Mouse (Mus musculus): ENCODE measurements around the gene Parp14. TPM values are rescaled to one million over a fixed set of nuclear protein-coding genes. Genes with fewer than 3 reads are reported as not detected.

Parp14 gene
- polyA plus RNA-seq, 2 experiments = 0.88 to 1.1 TPM

GRCm38 (mm10) chr16:35784134-35784725 lies 87.1 kb downstream of the Parp14 start:
- TF ChIP-seq CTCF (IDR thresholded peaks at IDR 0.05; ENCODE audit: low read depth) (no peak), EP300 (IDR thresholded peaks at IDR 0.05; ENCODE audit: low read depth) (no peak)
- 49% methylated on average over 7 of the region's 7 CpGs for WGBS (ENCODE audit: insufficient replicate concordance)
- H3K27me3 ChIP-seq (ENCODE audit: control insufficient read depth, insufficient read depth, low read length) = no peaks in the 10 kb centered on the region
- DNase-seq (ENCODE audit: low read depth in 3 of 3, low spot score in 3 of 3) (no peak), ATAC-seq (ENCODE audit: insufficient read depth) (no peak)
- H3K9me3 ChIP-seq (ENCODE audit: control insufficient read depth, low read length) = no peaks in the 10 kb centered on the region
- H3K9ac ChIP-seq (replicated peaks) = no peak overlapping the region
- no peak overlapping the region for H3K4me2 ChIP-seq (ENCODE audit: low read depth)
- peaks cover 11% of the 10 kb centered on the region for H3K36me3 ChIP-seq (replicated peaks; ENCODE audit: control insufficient read depth, insufficient read depth, low read depth)
- H3K4me1 ChIP-seq (replicated peaks; ENCODE audit: control insufficient read depth in 2 of 2, insufficient read depth in 2 of 2, low read length in 1 of 2) = peaks cover 2 to 4% of the 10 kb centered on the region in 2 experiments; a peak in 2 of 4 replicates
- no peak overlapping the region for H3K27ac ChIP-seq
- no peak overlapping the region for H3K4me3 ChIP-seq (ENCODE audit: insufficient read depth in 1 of 2, low read depth in 2 of 2, low read length in 2 of 2)

- ATAC-seq (ENCODE audit: insufficient read depth) = no peak
Observed at GRCm38 (mm10) chr16:35783207-35783573, 88.2 kb downstream of the Parp14 start.

More at GRCm38 (mm10) chr16:35783207-35783573, 88.2 kb downstream of the Parp14 start:
- H3K4me2 ChIP-seq (ENCODE audit: low read depth) = no peak overlapping the region
- H3K4me1 ChIP-seq (replicated peaks; ENCODE audit: control insufficient read depth in 2 of 2, insufficient read depth in 2 of 2, low read length in 1 of 2) = peaks cover 2 to 4% of the 10 kb centered on the region in 2 experiments; a peak in 2 of 4 replicates
- WGBS (ENCODE audit: insufficient replicate concordance) = 62% methylated on average over 3 of the region's 3 CpGs
- no peak for TF ChIP-seq CTCF (IDR thresholded peaks at IDR 0.05; ENCODE audit: low read depth)
- no peak for TF ChIP-seq EP300 (IDR thresholded peaks at IDR 0.05; ENCODE audit: low read depth)
- DNase-seq (ENCODE audit: low read depth in 3 of 3, low spot score in 3 of 3) = no peak
- H3K36me3 ChIP-seq (replicated peaks; ENCODE audit: control insufficient read depth, insufficient read depth, low read depth) = peaks cover 5% of the 10 kb centered on the region
- no peaks in the 10 kb centered on the region for H3K27me3 ChIP-seq (ENCODE audit: control insufficient read depth, insufficient read depth, low read length)
- no peak overlapping the region for H3K4me3 ChIP-seq (ENCODE audit: insufficient read depth in 1 of 2, low read depth in 2 of 2, low read length in 2 of 2)
- H3K9me3 ChIP-seq (ENCODE audit: control insufficient read depth, low read length) = no peaks in the 10 kb centered on the region
- H3K27ac ChIP-seq = no peak overlapping the region
- no peak overlapping the region for H3K9ac ChIP-seq (replicated peaks)

Other genes with a start within 250 kb of the Parp14 start
- 3.9 and 4.9 TPM in 2 replicates for gene Dirc2, start 102.2 kb downstream of the Parp14 start, polyA plus RNA-seq (2012; rRNA removed)
- 5.8 and 5.9 TPM in 2 replicates for gene Dirc2, start 102.2 kb downstream of the Parp14 start, polyA plus RNA-seq (2014; fragmentation: Nextera tagmentation; extraction: Ambion mirVana)
- gene Hspbap1, start 101.2 kb downstream of the Parp14 start, polyA plus RNA-seq (2012; rRNA removed) = 10.1 and 12.8 TPM in 2 replicates
- gene Hspbap1, start 101.2 kb downstream of the Parp14 start, polyA plus RNA-seq (2014; fragmentation: Nextera tagmentation; extraction: Ambion mirVana) = 15.3 and 17.0 TPM in 2 replicates
- 2.8 and 4.3 TPM in 2 replicates for gene Parp9, start 66.9 kb upstream of the Parp14 start, polyA plus RNA-seq (2012; rRNA removed)
- 6.9 and 7.6 TPM in 2 replicates for gene Parp9, start 66.9 kb upstream of the Parp14 start, polyA plus RNA-seq (2014; fragmentation: Nextera tagmentation; extraction: Ambion mirVana)
- gene Dtx3l, start 67.6 kb upstream of the Parp14 start, polyA plus RNA-seq (2012; rRNA removed) = 1.5 and 1.9 TPM in 2 replicates
- 3.2 and 3.5 TPM in 2 replicates for gene Dtx3l, start 67.6 kb upstream of the Parp14 start, polyA plus RNA-seq (2014; fragmentation: Nextera tagmentation; extraction: Ambion mirVana)
- 7.7 and 10.9 TPM in 2 replicates for gene Kpna1, start 107.2 kb upstream of the Parp14 start, polyA plus RNA-seq (2012; rRNA removed)
- gene Kpna1, start 107.2 kb upstream of the Parp14 start, polyA plus RNA-seq (2014; fragmentation: Nextera tagmentation; extraction: Ambion mirVana) = 35.0 and 36.1 TPM in 2 replicates
- gene Wdr5b, start 169.6 kb upstream of the Parp14 start, polyA plus RNA-seq (2012; rRNA removed) = 1.6 and 2.3 TPM in 2 replicates
- gene Wdr5b, start 169.6 kb upstream of the Parp14 start, polyA plus RNA-seq (2014; fragmentation: Nextera tagmentation; extraction: Ambion mirVana) = 2.8 and 2.9 TPM in 2 replicates
- gene Fam162a, start 200.1 kb upstream of the Parp14 start, polyA plus RNA-seq (2012; rRNA removed) = 35.8 and 76.4 TPM in 2 replicates
- gene Fam162a, start 200.1 kb upstream of the Parp14 start, polyA plus RNA-seq (2014; fragmentation: Nextera tagmentation; extraction: Ambion mirVana) = 187 and 221 TPM in 2 replicates
- 19.1 and 52.5 TPM in 2 replicates for gene Ccdc58, start 200.1 kb upstream of the Parp14 start, polyA plus RNA-seq (2012; rRNA removed)
- 44.0 and 46.0 TPM in 2 replicates for gene Ccdc58, start 200.1 kb upstream of the Parp14 start, polyA plus RNA-seq (2014; fragmentation: Nextera tagmentation; extraction: Ambion mirVana)

Measured in liver, embryonic 14.5 days (tissue).